Mouse (Mus musculus) hindbrain, embryonic 10.5 days (tissue): ENCODE results near the gene Gm3476. TPM values are rescaled to one million over a fixed set of nuclear protein-coding genes. Genes with fewer than 3 reads are reported as not detected.
"Not testable (repeated sequence)": the region's sequence is repeated elsewhere in the genome, so short reads cannot be mapped to it uniquely, and the experiment has no call there.

ENCODE experiments used
- DNase-seq: peaks from one replicate; pipeline ENCODE4 v3.0.0-alpha.2; 2017; ENCODE audit warnings: low spot score
- H3K27ac ChIP-seq: fragments of 300-500 bp; sonication (generic); 2 replicates; pipeline ENCODE4 v1.5.1; 2016; ENCODE audit warnings: mild to moderate bottlenecking, moderate library complexity
- H3K27me3 ChIP-seq: fragments of 300-500 bp; sonication (generic); 2 replicates; pipeline ENCODE4 v1.6.1; 2016; ENCODE audit warnings: mild to moderate bottlenecking; ENCODE audit not compliant: poor library complexity, insufficient read depth, severe bottlenecking
- H3K36me3 ChIP-seq: fragments of 300-500 bp; sonication (generic); 2 replicates; pipeline ENCODE4 v1.6.1; 2016; ENCODE audit warnings: mild to moderate bottlenecking, moderate library complexity
- H3K4me1 ChIP-seq: fragments of 300-500 bp; sonication (generic); replicated peaks from 2 replicates; pipeline ENCODE4 v1.6.1; 2016; ENCODE audit warnings: mild to moderate bottlenecking
- H3K4me3 ChIP-seq: fragments of 300-500 bp; sonication (generic); 2 replicates; pipeline ENCODE4 v1.5.1; 2016; ENCODE audit warnings: mild to moderate bottlenecking, moderate library complexity
- H3K9me3 ChIP-seq: fragments of 300-500 bp; sonication (generic); 2 replicates; pipeline ENCODE4 v1.6.1; 2016; ENCODE audit warnings: mild to moderate bottlenecking, moderate library complexity
- WGBS: fragments of 180-500 bp; shearing (Covaris S2); methylation state at CpG from one replicate; pipeline ENCODE4 v1.1.7; 2016; 5-methylcytosine and 5-hydroxymethylcytosine counted together
- polyA plus RNA-seq: library from polyadenylated mRNA; unstranded; fragments of >200 nt; fragmentation: Nextera tagmentation; extraction: Ambion mirVana; gene quantifications from 2 replicates; pipeline ENCODE4 v1.2.1, GENCODE M21; 2016

Gene Gm3476
- not detected in 2 replicates for polyA plus RNA-seq

- not testable (repeated sequence) for DNase-seq, H3K27me3 ChIP-seq, H3K4me3 ChIP-seq, H3K4me1 ChIP-seq, H3K9me3 ChIP-seq, H3K27ac ChIP-seq, H3K36me3 ChIP-seq
- WGBS = no CpG with 5 or more reads among the region's 1 CpGs
These were observed at the start of gene Gm3476 for GRCm38 (mm10) chr14:6125707-6126106. Gm3476 (minus strand) TSS chr14:6125807.

GRCm38 (mm10) chr14:6163538-6163937 lies 37.9 kb upstream of the Gm3476 start:
- 88% methylated on average over 6 of the region's 9 CpGs for WGBS
- not testable (repeated sequence) for H3K27ac ChIP-seq, H3K4me3 ChIP-seq, H3K4me1 ChIP-seq, H3K9me3 ChIP-seq, DNase-seq, H3K36me3 ChIP-seq, H3K27me3 ChIP-seq

GRCm38 (mm10) chr14:6161085-6161484 lies 35.5 kb upstream of the Gm3476 start:
- not testable (repeated sequence) for H3K27me3 ChIP-seq, H3K9me3 ChIP-seq, H3K36me3 ChIP-seq, H3K4me3 ChIP-seq, DNase-seq, H3K27ac ChIP-seq, H3K4me1 ChIP-seq
- WGBS = 85% methylated on average over 1 of the region's 1 CpGs

- DNase-seq = peak; percentile 85
- not testable (repeated sequence) for H3K36me3 ChIP-seq, H3K27me3 ChIP-seq, H3K9me3 ChIP-seq, H3K4me1 ChIP-seq
- Histone ChIP-seq H3K27ac (peak within 1 kb of the TSS; percentile 73; the same call in 1 of the 2 replicates), H3K4me3 (peak within 1 kb of the TSS; percentile 47)
- under 1% methylated on average over 51 of the region's 51 CpGs for WGBS
These were observed 17.2 kb downstream of the Gm3476 start, which contains the start of gene Gm3468 for GRCm38 (mm10) chr14:6108272-6108925. Gm3468 (minus strand) TSS chr14:6108665.

- not testable (repeated sequence) for H3K27ac ChIP-seq, H3K4me1 ChIP-seq, H3K36me3 ChIP-seq, H3K9me3 ChIP-seq, H3K27me3 ChIP-seq
- peak; percentile 2 for DNase-seq
- H3K4me3 ChIP-seq = peak overlapping the region; percentile 47
- WGBS = 13% methylated on average over 9 of the region's 9 CpGs
These were observed 18.1 kb downstream of the Gm3476 start for GRCm38 (mm10) chr14:6107500-6107899.

GRCm38 (mm10) chr14:6093842-6094241 lies 31.8 kb downstream of the Gm3476 start, which contains the start of gene Gm8206:
Gm8206 (minus strand) TSS chr14:6093942.
- not testable (repeated sequence) for H3K4me3 ChIP-seq, H3K9me3 ChIP-seq, H3K27ac ChIP-seq, H3K36me3 ChIP-seq, DNase-seq, H3K27me3 ChIP-seq, H3K4me1 ChIP-seq
- WGBS = 78% methylated on average over 2 of the region's 3 CpGs

- H3K36me3 ChIP-seq, H3K4me1 ChIP-seq, H3K27ac ChIP-seq, DNase-seq, H3K27me3 ChIP-seq, H3K4me3 ChIP-seq, H3K9me3 ChIP-seq: not testable (repeated sequence)
- WGBS = 86% methylated on average over 4 of the region's 4 CpGs
These were observed 67.4 kb downstream of the Gm3476 start, which contains the start of gene Gm6337 for GRCm38 (mm10) chr14:6058167-6058566. Gm6337 (minus strand) TSS chr14:6058267.

Other genes starting within 250 kb of the Gm3476 start
- 0.39 and 0.52 TPM in 2 replicates for gene Gm8237, start 245.4 kb downstream of the Gm3476 start, polyA plus RNA-seq
- 0.32 and 0.59 TPM in 2 replicates for gene Gm3248, start 164.1 kb downstream of the Gm3476 start, polyA plus RNA-seq
- not detected in 2 replicates for gene Gm3453, start 146.7 kb downstream of the Gm3476 start, polyA plus RNA-seq
- gene Gm6337, start 67.5 kb downstream of the Gm3476 start, polyA plus RNA-seq = not detected in 2 replicates
- gene Gm8206, start 31.9 kb downstream of the Gm3476 start, polyA plus RNA-seq = 0.38 and 0.96 TPM in 2 replicates
- gene Gm3468, start 17.1 kb downstream of the Gm3476 start, polyA plus RNA-seq = 1.6 and 2.2 TPM in 2 replicates
- gene Gm21560, start 93.5 kb upstream of the Gm3476 start, polyA plus RNA-seq = not detected in 2 replicates
- gene Gm3411, start 161.4 kb upstream of the Gm3476 start, polyA plus RNA-seq = 1.2 and 2.0 TPM in 2 replicates
- gene Gm21103, start 179.0 kb upstream of the Gm3476 start, polyA plus RNA-seq = not detected in 2 replicates
- gene Gm3618, start 217.9 kb upstream of the Gm3476 start, polyA plus RNA-seq = not detected in 2 replicates